In the genomic region with DNA sequence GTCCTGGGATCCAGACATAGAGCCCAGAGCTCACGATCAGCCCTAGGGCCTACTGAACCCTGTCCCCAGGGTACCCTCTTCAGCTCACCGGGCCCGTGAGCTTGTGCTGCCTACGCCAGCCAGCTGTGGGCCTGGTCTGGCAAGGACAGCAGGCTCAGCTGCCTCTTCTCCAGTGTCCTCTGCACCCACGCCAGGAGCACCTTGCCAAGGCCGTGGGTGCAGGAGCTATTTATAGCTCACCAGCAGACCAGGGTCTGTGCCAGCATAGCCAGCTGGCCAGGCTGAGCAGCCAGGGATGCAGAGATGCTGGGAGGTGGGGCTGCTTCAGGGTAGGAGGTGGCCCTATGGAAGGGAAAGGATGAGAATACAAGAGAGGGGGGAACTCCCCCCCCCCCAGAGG, we compare ENCODE assay signal across 8 mouse cellular contexts. TPM values are rescaled to one million over a fixed set of nuclear protein-coding genes. Genes with fewer than 3 reads are reported as not detected.
A peak's percentile ranks its signal among the peaks of the same experiment; 100 is the strongest.
DNase-seq lines count a peak whose midpoint lies in the region; ATAC-seq and TF ChIP-seq lines count a peak whose summit lies in the region.
"Had no signal": no experiment of that assay in that cellular context is flagged by ENCODE, and none has a peak within 500 bp of the region (broad histone marks: within the 10 kb centered on the region; RNA-seq: fewer than 3 reads in every experiment).

No protein-coding gene starts in this region.

- no peak for TF ChIP-seq CTCF in cortical plate, adult 2 months (IDR thresholded peaks at IDR 0.05; ENCODE audit: extremely low read depth, insufficient read depth, low read length)

- 0 out of 2 replicates have a peak overlapping the region, but pooled peaks have one; percentile 7 for H3K9ac ChIP-seq in kidney, embryonic 15.5 days
- no peak overlapping the region for H3K9ac ChIP-seq in lung, embryonic 15.5 days
- no peak overlapping the region for H3K9ac ChIP-seq in intestine, embryonic 15.5 days

- peaks cover 41% of the 10 kb centered on the region for H3K36me3 ChIP-seq in kidney, embryonic 15.5 days
- peaks cover 46% of the 10 kb centered on the region for H3K36me3 ChIP-seq in lung, embryonic 15.5 days
- H3K36me3 ChIP-seq in intestine, embryonic 15.5 days: peaks cover 15% of the 10 kb centered on the region; the same call in 1 of the 2 replicates

- H3K4me2 ChIP-seq in kidney, embryonic 15.5 days: no peak overlapping the region
- H3K4me2 ChIP-seq in lung, embryonic 15.5 days: no peak overlapping the region
- H3K4me2 ChIP-seq in intestine, embryonic 15.5 days (replicated peaks): no peak overlapping the region

- H3K27ac ChIP-seq in cortical plate, adult 2 months (ENCODE audit: insufficient read depth, low read length): peak overlapping the region; percentile 90
- H3K27ac ChIP-seq in kidney, embryonic 15.5 days: peak overlapping the region; percentile 59
- peak overlapping the region; percentile 45; the same call in 1 of the 2 replicates for H3K27ac ChIP-seq in lung, embryonic 15.5 days
- H3K27ac ChIP-seq in intestine, embryonic 15.5 days: no peak overlapping the region
- H3K27ac ChIP-seq: macrophage had no signal

- no peak overlapping the region for H3K4me3 ChIP-seq in cortical plate, adult 2 months (ENCODE audit: insufficient read depth, low read length)
- H3K4me3 ChIP-seq in kidney, embryonic 15.5 days (replicated peaks): no peak overlapping the region
- H3K4me3 ChIP-seq in lung, embryonic 15.5 days: no peak overlapping the region
- no peak overlapping the region for H3K4me3 ChIP-seq in intestine, embryonic 15.5 days (replicated peaks)

- no peak for TF ChIP-seq POLR2A in cortical plate, adult 2 months (IDR thresholded peaks at IDR 0.05; ENCODE audit: extremely low read depth, insufficient read depth, low read length)

- ATAC-seq in kidney, embryonic 15.5 days (replicated peaks; ENCODE audit: low FRiP score): no peak
- 0 out of 2 replicates have a peak, but pooled peaks have one; percentile 28 for ATAC-seq in lung, embryonic 15.5 days (ENCODE audit: borderline replicate concordance, extremely low read depth, low FRiP score, low TSS enrichment)
- no peak; the same call in 1 of the 2 replicates for ATAC-seq in intestine, embryonic 15.5 days

- H3K4me1 ChIP-seq in cortical plate, adult 2 months (ENCODE audit: control insufficient read depth, insufficient read depth, low read length): peaks cover 18% of the 10 kb centered on the region
- H3K4me1 ChIP-seq in kidney, embryonic 15.5 days: peaks cover 39% of the 10 kb centered on the region
- H3K4me1 ChIP-seq in lung, embryonic 15.5 days: peaks cover 30% of the 10 kb centered on the region
- peaks cover 30% of the 10 kb centered on the region for H3K4me1 ChIP-seq in intestine, embryonic 15.5 days (replicated peaks)

- no peaks in the 10 kb centered on the region for H3K9me3 ChIP-seq in kidney, embryonic 15.5 days (replicated peaks)
- no peaks in the 10 kb centered on the region for H3K9me3 ChIP-seq in lung, embryonic 15.5 days
- H3K9me3 ChIP-seq in intestine, embryonic 15.5 days: no peaks in the 10 kb centered on the region

- WGBS in kidney, embryonic 15.5 days: 70% methylated on average over 6 of the region's 6 CpGs
- 67% methylated on average over 6 of the region's 6 CpGs for WGBS in lung, embryonic 15.5 days
- WGBS in intestine, embryonic 15.5 days: 58% methylated on average over 6 of the region's 6 CpGs

- H3K27me3 ChIP-seq in kidney, embryonic 15.5 days: no peaks in the 10 kb centered on the region
- H3K27me3 ChIP-seq in lung, embryonic 15.5 days: no peaks in the 10 kb centered on the region
- no peaks in the 10 kb centered on the region for H3K27me3 ChIP-seq in intestine, embryonic 15.5 days (replicated peaks)

- DNase-seq in adrenal gland, postnatal 36 days: peak; percentile 87 to 89
- DNase-seq in gonadal fat pad, adult 2 months (ENCODE audit: low read depth): peak; percentile 63
- peak; percentile 49 for DNase-seq in right cerebral cortex, postnatal 4 days

RNA-seq across cellular contexts. Expression of gene Hdac7, which starts 32.2 kb away (rescaled TPM):
- 10 to 100 TPM; 63.5 to 67.2 TPM for total RNA-seq in adrenal gland, postnatal 36 days (2021)
- 64.7 and 73.9 TPM in 2 replicates for polyA plus RNA-seq in cortical plate, adult 2 months (2012; rRNA removed)
- 87.1 and 89.1 TPM in 2 replicates for polyA plus RNA-seq in gonadal fat pad, adult 2 months (2012; rRNA removed)
- polyA plus RNA-seq in kidney, embryonic 15.5 days (2015; fragmentation: Nextera tagmentation; extraction: Ambion mirVana): 29.9 and 35.2 TPM in 2 replicates
- 40.6 and 44.7 TPM in 2 replicates for polyA plus RNA-seq in lung, embryonic 15.5 days (2015; fragmentation: Nextera tagmentation; extraction: Ambion mirVana)
- polyA plus RNA-seq in intestine, embryonic 15.5 days (2015; fragmentation: Nextera tagmentation; extraction: Ambion mirVana): 18.0 and 20.6 TPM in 2 replicates

RNA-seq across cellular contexts. Expression of gene Slc48a1, which starts 33.8 kb away (rescaled TPM):
- 100 to 1,000 TPM; 107 to 130 TPM for total RNA-seq in adrenal gland, postnatal 36 days (2021)
- 140 and 155 TPM in 2 replicates for polyA plus RNA-seq in cortical plate, adult 2 months (2012; rRNA removed)
- 151 and 229 TPM in 2 replicates for polyA plus RNA-seq in gonadal fat pad, adult 2 months (2012; rRNA removed)
- polyA plus RNA-seq in kidney, embryonic 15.5 days (2015; fragmentation: Nextera tagmentation; extraction: Ambion mirVana): 57.5 and 58.8 TPM in 2 replicates
- polyA plus RNA-seq in lung, embryonic 15.5 days (2015; fragmentation: Nextera tagmentation; extraction: Ambion mirVana): 38.7 and 42.2 TPM in 2 replicates
- polyA plus RNA-seq in intestine, embryonic 15.5 days (2015; fragmentation: Nextera tagmentation; extraction: Ambion mirVana): 23.9 and 25.1 TPM in 2 replicates

RNA-seq across cellular contexts. Expression of gene Rapgef3, which starts 44.4 kb away (rescaled TPM):
- total RNA-seq in adrenal gland, postnatal 36 days (2021): 10 to 100 TPM; 15.0 to 20.8 TPM
- 40.2 and 45.9 TPM in 2 replicates for polyA plus RNA-seq in cortical plate, adult 2 months (2012; rRNA removed)
- polyA plus RNA-seq in gonadal fat pad, adult 2 months (2012; rRNA removed): 60.8 and 102 TPM in 2 replicates
- polyA plus RNA-seq in kidney, embryonic 15.5 days (2015; fragmentation: Nextera tagmentation; extraction: Ambion mirVana): 23.0 and 29.7 TPM in 2 replicates
- polyA plus RNA-seq in lung, embryonic 15.5 days (2015; fragmentation: Nextera tagmentation; extraction: Ambion mirVana): 21.1 and 23.4 TPM in 2 replicates
- 6.9 and 7.8 TPM in 2 replicates for polyA plus RNA-seq in intestine, embryonic 15.5 days (2015; fragmentation: Nextera tagmentation; extraction: Ambion mirVana)
